Mouse (Mus musculus) heart, embryonic 11.5 days (tissue): ENCODE measurements around the gene Angptl7. TPM values are rescaled to one million over a fixed set of nuclear protein-coding genes. Genes with fewer than 3 reads are reported as not detected.
A peak's percentile ranks its signal among the peaks of the same experiment; 100 is the strongest.

Experiments
- ATAC-seq: fragments of 200-750 bp; cut with Nextera tagmentation; replicated peaks from 2 replicates; pipeline ENCODE4 v1.8.0; 2017; ENCODE audit warnings: moderate library complexity; ENCODE audit not compliant: insufficient number of reproducible peaks, low FRiP score, low TSS enrichment
- H3K27ac ChIP-seq: fragments of 300-500 bp; sonication (generic); 2 replicates; pipeline ENCODE4 v1.5.1; 2014; ENCODE audit warnings: mild to moderate bottlenecking, low read depth, low read length
- H3K27me3 ChIP-seq: fragments of 300-500 bp; sonication (generic); 2 replicates; pipeline ENCODE4 v1.6.1; 2014; ENCODE audit warnings: mild to moderate bottlenecking, low read length, mixed read lengths; ENCODE audit not compliant: control insufficient read depth, insufficient read depth
- H3K36me3 ChIP-seq: fragments of 300-500 bp; sonication (generic); 2 replicates; pipeline ENCODE4 v1.6.1; 2014; ENCODE audit warnings: mild to moderate bottlenecking, low read length, moderate library complexity, mixed read lengths; ENCODE audit not compliant: control insufficient read depth, insufficient read depth
- H3K4me1 ChIP-seq: fragments of 300-500 bp; sonication (generic); 2 replicates; pipeline ENCODE4 v1.6.1; 2014; ENCODE audit warnings: low read length; ENCODE audit not compliant: control insufficient read depth, insufficient read depth
- H3K4me2 ChIP-seq: fragments of 300-500 bp; sonication (generic); 2 replicates; pipeline ENCODE4 v1.6.1; 2014; ENCODE audit warnings: mild to moderate bottlenecking, moderate library complexity
- H3K4me3 ChIP-seq: fragments of 300-500 bp; sonication (generic); 2 replicates; pipeline ENCODE4 v1.5.1; 2014; ENCODE audit warnings: low read depth, low read length
- H3K9ac ChIP-seq: fragments of 300-500 bp; sonication (generic); 2 replicates; pipeline ENCODE4 v1.6.1; 2014; ENCODE audit warnings: mild to moderate bottlenecking, low read depth, low read length, moderate library complexity
- H3K9me3 ChIP-seq: fragments of 300-500 bp; sonication (generic); replicated peaks from 2 replicates; pipeline ENCODE4 v1.6.1; 2016; ENCODE audit warnings: low read length; ENCODE audit not compliant: control insufficient read depth
- WGBS: fragments of 180-500 bp; shearing (Covaris S2); extraction: QIAGEN DNeasy Blood & Tissue Kit; methylation state at CpG from one replicate; pipeline ENCODE4 v1.1.7; 2014; ENCODE audit not compliant: insufficient replicate concordance; 5-methylcytosine and 5-hydroxymethylcytosine counted together
- polyA plus RNA-seq: library from polyadenylated mRNA; unstranded; fragments of >200 nt; fragmentation: Nextera tagmentation; extraction: Ambion mirVana; gene quantifications from 2 replicates; pipeline ENCODE4 v1.2.1, GENCODE M21; 2014

The Angptl7 gene
- polyA plus RNA-seq, 1 experiment from 2014 or later: 2.9 TPM

- no peaks in the 10 kb centered on the region for H3K9me3 ChIP-seq
- WGBS: 86% methylated on average over 8 of the region's 8 CpGs
- no peak overlapping the region for H3K4me2 ChIP-seq
- no peaks in the 10 kb centered on the region for H3K4me1 ChIP-seq
- H3K4me3 ChIP-seq: no peak overlapping the region
- H3K27ac ChIP-seq: no peak overlapping the region
- ATAC-seq: no peak
- H3K27me3 ChIP-seq: no peaks in the 10 kb centered on the region
- H3K36me3 ChIP-seq: peaks cover 12% of the 10 kb centered on the region; the same call in 1 of the 2 replicates
- H3K9ac ChIP-seq: no peak overlapping the region
Observed at GRCm38 (mm10) chr4:148509450-148510084, 9.3 kb upstream of the Angptl7 start.

- ATAC-seq: no peak
- Histone ChIP-seq H3K4me2 (no peak overlapping the region), H3K9ac (no peak overlapping the region), H3K36me3 (peaks cover 9% of the 10 kb centered on the region), H3K9me3 (no peaks in the 10 kb centered on the region), H3K4me1 (no peaks in the 10 kb centered on the region), H3K27me3 (no peaks in the 10 kb centered on the region), H3K4me3 (no peak overlapping the region), H3K27ac (no peak overlapping the region)
- 93% methylated on average over 14 of the region's 14 CpGs for WGBS
Observed at GRCm38 (mm10) chr4:148508084-148508849, 8.0 kb upstream of the Angptl7 start.

DNA sequence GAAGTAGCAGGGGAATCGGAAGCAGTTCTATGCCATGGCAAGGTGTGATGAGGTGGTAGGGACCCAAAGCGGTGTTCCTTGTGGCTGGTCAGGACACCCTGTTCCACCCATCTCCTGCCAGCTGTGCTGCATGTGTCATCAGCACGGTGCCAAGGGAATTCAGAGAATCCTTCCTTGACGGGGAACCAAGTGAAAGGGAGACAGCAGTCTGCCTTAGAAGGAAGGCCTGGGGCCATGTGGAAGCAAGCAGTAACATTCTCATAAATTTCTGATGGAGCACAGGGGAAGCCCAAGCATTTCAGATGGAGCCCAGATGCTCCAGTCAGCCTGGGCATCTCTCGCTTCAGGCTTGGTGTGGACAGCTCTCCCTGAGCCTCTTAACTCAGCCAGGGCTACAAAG, 7.3 kb upstream of the Angptl7 start:
- Histone ChIP-seq H3K4me1 (no peaks in the 10 kb centered on the region), H3K27me3 (no peaks in the 10 kb centered on the region), H3K9ac (no peak overlapping the region), H3K9me3 (no peaks in the 10 kb centered on the region), H3K27ac (no peak overlapping the region), H3K4me3 (no peak overlapping the region), H3K36me3 (peaks cover 11% of the 10 kb centered on the region), H3K4me2 (no peak overlapping the region)
- WGBS: 82% methylated on average over 5 of the region's 5 CpGs
- no peak for ATAC-seq

DNA sequence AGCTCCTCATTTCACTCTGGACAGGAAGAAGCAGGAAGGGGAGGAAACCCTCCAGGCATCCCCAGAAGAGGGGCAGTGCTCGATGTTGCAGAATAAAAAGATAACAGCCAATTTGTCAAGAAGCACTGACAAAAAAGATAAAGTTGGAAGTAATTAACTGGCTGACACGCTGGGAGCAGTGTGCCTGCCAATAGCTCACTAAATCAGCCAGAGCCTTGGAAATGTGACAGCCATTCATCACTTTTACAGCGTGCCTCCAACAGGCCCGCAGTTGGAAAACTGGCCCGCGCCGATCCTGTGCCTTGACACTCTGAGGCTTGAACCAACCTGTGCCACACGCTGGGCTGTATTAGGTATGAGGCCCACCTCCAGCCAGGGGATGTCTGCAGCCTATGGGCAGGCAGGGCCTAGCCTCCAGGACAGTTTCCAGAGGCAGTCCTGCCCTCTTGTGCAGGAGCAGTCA, 4.3 kb upstream of the Angptl7 start:
- Histone ChIP-seq H3K4me2 (no peak overlapping the region), H3K4me1 (no peaks in the 10 kb centered on the region), H3K27ac (no peak overlapping the region), H3K27me3 (no peaks in the 10 kb centered on the region), H3K36me3 (peaks cover 9% of the 10 kb centered on the region), H3K4me3 (no peak overlapping the region), H3K9me3 (no peaks in the 10 kb centered on the region), H3K9ac (no peak overlapping the region)
- ATAC-seq: 0 out of 2 replicates have a peak, but pooled peaks have one; percentile 31
- WGBS: 65% methylated on average over 8 of the region's 8 CpGs

- Histone ChIP-seq H3K27me3 (no peaks in the 10 kb centered on the region), H3K36me3 (peaks cover 11% of the 10 kb centered on the region), H3K9ac (no peak overlapping the region), H3K9me3 (no peaks in the 10 kb centered on the region), H3K4me2 (no peak overlapping the region), H3K4me3 (no peak overlapping the region), H3K4me1 (peaks cover 8% of the 10 kb centered on the region), H3K27ac (no peak overlapping the region)
- ATAC-seq: no peak
- WGBS: 84% methylated on average over 25 of the region's 25 CpGs
Observed at GRCm38 (mm10) chr4:148495874-148496689, 4.2 kb downstream of the Angptl7 start.

DNA sequence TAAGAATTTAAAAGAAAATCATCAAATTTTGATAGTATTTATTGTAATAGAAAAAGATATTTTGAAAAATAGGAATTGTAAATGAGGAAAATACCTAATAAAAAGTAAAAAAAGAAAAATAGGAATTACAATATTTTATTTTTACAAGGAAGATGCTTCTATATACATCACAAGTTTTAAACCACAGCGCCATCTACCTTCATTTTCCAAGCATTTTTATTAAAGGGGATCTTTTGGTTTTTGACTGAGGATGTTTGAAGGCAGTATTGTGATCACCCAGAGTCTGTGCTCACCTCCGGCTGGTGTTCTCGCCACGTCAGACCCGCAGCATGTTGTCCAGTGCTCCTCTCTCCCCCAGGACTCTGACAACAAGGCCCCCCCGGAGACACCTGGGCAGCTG, 5.1 kb downstream of the Angptl7 start:
- Histone ChIP-seq H3K4me2 (no peak overlapping the region), H3K27me3 (no peaks in the 10 kb centered on the region), H3K4me3 (no peak overlapping the region), H3K36me3 (peaks cover 17% of the 10 kb centered on the region), H3K4me1 (peaks cover 8% of the 10 kb centered on the region), H3K9ac (no peak overlapping the region), H3K27ac (no peak overlapping the region), H3K9me3 (no peaks in the 10 kb centered on the region)
- no peak for ATAC-seq
- WGBS: 88% methylated on average over 6 of the region's 6 CpGs

GRCm38 (mm10) chr4:148491448-148491847, 8.8 kb downstream of the Angptl7 start:
- Histone ChIP-seq H3K27me3 (no peaks in the 10 kb centered on the region), H3K36me3 (peaks cover 35% of the 10 kb centered on the region), H3K4me1 (peaks cover 8% of the 10 kb centered on the region), H3K9ac (no peak overlapping the region), H3K4me2 (no peak overlapping the region), H3K9me3 (no peaks in the 10 kb centered on the region), H3K27ac (no peak overlapping the region), H3K4me3 (no peak overlapping the region)
- WGBS: 86% methylated on average over 7 of the region's 7 CpGs
- ATAC-seq: no peak

DNA sequence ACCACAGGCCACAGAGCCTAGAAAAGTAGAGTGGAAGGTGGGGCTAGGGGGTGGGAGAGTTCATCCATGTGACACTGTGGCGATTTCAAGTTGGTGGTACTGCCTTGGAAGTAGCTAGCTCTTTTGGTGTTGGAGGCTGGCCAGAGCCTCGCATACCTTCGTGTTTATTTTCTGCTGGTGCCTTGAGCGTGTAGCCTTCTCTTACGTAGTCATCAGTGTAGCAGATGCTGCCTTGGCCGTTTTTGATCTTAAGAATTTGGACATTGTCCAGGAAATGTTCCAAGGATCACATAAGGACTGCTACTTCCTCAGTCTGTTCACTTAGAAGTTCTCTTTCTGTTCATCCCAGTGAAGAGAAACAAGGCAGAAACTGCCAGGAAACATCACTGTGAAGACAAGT, 9.8 kb downstream of the Angptl7 start:
- Histone ChIP-seq H3K9ac (no peak overlapping the region), H3K36me3 (peaks cover 40% of the 10 kb centered on the region), H3K27me3 (no peaks in the 10 kb centered on the region), H3K4me2 (no peak overlapping the region), H3K27ac (no peak overlapping the region), H3K4me1 (peaks cover 8% of the 10 kb centered on the region), H3K9me3 (no peaks in the 10 kb centered on the region), H3K4me3 (no peak overlapping the region)
- 74% methylated on average over 6 of the region's 6 CpGs for WGBS
- ATAC-seq: 0 out of 2 replicates have a peak, but pooled peaks have one; percentile 24
